Mouse (Mus musculus) kidney, adult 8-10 months (tissue): Measurements from ENCODE around the gene Crim1.

Source experiments
- DNase-seq, 2 experiments: peaks; one replicate each; pipeline ENCODE4 v3.0.0; 2022

Gene Crim1

DNA sequence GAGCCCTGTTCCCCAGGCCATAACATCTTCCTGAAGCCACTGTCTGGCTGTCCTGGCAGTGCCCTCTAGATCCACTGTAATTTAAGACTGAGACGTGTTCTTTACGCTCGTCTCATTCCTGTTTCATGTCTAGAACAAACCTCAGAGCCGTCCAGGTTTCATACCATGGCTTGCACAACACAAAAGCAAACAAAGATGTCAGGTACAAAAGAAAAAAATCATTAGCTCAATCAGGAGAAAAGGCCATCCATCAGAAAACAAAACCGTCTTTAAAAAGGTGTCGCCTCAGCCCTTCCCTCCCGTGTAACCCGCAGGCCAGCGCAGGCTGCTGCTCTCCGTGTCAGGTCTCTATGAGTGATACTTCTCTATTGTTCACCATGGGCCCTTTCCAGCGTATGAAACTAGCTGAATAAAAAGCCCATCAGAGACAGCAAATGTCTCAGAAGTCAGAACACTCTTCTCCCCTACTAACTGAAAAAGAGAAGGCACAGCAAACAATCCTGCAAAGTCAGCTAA, 179.7 kb downstream of the Crim1 start:
- no peak for DNase-seq

GRCm38 (mm10) chr17:78382321-78382720, 182.3 kb downstream of the Crim1 start:
- DNase-seq: no peak

GRCm38 (mm10) chr17:78387665-78388064, 187.6 kb downstream of the Crim1 start:
- no peak for DNase-seq

- peak; percentile 40 to 51 for DNase-seq
These were observed 188.2 kb downstream of the Crim1 start for GRCm38 (mm10) chr17:78388101-78388847.

GRCm38 (mm10) chr17:78389573-78389972, 189.5 kb downstream of the Crim1 start:
- DNase-seq: no peak

DNA sequence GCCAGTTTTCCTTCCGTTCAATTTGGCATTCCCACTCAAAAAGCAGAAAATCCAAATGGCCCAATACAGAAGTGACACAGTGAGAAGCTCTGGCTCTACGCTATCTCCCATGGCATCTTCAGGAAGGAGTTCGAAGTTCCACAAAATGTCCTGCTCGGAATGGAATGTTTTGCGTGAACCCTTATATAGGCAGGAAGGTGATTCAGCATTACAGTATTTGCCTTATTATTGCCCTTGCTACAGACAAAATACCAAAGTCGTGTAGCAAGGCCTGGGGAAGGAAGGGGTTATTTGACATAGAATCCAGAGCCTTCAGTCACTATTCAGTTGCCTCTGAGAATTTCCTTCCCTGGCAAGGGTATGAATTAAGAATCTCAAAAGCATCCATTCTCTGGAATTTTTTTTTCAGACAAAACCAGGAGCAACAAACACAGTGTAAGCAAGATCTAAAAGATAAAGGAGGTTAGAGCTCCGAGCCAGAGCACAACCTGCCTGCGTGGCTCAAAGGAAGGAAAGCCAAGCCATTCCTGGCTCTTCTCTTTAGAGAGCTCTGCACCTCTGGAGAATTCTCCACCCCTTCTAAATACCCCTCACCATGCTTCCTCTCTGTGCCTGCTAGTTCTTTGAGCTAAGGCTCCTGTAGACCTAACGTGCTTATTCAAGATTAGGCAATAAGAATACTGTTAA, 192.5 kb downstream of the Crim1 start:
- no peak for DNase-seq

- DNase-seq: peak in 1 of 2 experiments; percentile 32
These were observed 200.2 kb downstream of the Crim1 start for GRCm38 (mm10) chr17:78400130-78400840.

GRCm38 (mm10) chr17:78401311-78401710, 201.3 kb downstream of the Crim1 start:
- DNase-seq: peak; percentile 42 to 57

GRCm38 (mm10) chr17:78401713-78402112, 201.7 kb downstream of the Crim1 start:
- DNase-seq: no peak

- no peak for DNase-seq
These were observed 202.1 kb downstream of the Crim1 start for GRCm38 (mm10) chr17:78402174-78402573.

DNA sequence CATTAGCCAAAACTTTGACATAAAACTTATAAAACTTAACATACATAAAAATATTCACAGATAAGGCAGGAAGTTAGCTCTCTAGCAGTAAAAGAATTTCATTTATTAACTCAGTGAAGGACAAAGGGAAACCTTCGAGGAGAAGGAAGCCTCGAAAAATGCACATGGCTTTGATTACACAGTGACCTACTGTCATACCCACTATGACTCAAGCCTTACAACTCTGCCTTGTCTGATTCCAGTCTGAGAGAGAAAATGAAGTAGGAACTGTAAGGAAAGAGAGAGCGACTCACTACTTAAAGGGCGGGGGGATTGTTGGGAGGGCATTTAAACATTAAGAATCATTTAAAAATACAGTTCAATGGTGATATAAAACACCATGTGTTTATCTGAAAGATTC, 203.2 kb downstream of the Crim1 start:
- DNase-seq: no peak

- no peak for DNase-seq
These were observed 203.8 kb downstream of the Crim1 start for GRCm38 (mm10) chr17:78403804-78404203.

DNA sequence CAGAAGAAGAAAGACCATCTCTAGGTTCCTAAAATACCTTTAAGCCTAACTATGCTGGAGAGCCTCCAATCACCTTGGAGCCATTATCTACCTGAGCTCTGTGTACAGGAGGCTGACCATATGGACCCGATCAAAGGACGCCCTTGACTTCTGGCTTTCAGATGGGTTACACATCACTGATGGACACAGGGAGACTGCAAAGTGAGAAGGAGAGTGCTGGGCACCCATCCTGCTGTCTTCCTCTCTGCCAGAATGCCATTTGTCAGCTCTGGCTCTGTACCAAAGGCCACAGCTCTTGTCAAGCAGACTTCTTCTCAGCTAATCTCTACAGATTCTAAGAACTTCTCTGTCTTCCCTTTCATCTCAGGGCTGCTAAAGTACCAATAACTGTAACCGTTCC, 205.3 kb downstream of the Crim1 start:
- DNase-seq: no peak

- DNase-seq: no peak
These were observed 206.8 kb downstream of the Crim1 start for GRCm38 (mm10) chr17:78406854-78407253.

DNA sequence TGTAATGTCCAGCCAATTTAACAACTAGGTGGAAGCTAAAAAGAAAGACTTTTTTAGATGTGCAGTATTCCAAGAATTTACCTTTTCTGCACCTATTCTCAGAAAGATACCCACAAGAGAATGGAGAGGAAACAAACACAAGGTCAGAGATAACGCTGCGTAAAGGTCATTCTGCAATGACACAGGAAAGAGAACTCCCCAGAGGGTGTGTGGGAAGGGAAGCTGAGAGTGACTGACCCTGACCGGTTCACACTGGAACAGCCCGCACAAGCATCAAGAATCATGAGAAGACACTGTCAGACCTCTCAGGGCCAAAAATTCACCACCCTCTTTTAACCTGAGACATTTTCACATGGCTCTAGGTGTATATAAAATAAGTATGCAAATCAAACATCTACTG, 207.5 kb downstream of the Crim1 start:
- peak; percentile 44 to 56 for DNase-seq

DNA sequence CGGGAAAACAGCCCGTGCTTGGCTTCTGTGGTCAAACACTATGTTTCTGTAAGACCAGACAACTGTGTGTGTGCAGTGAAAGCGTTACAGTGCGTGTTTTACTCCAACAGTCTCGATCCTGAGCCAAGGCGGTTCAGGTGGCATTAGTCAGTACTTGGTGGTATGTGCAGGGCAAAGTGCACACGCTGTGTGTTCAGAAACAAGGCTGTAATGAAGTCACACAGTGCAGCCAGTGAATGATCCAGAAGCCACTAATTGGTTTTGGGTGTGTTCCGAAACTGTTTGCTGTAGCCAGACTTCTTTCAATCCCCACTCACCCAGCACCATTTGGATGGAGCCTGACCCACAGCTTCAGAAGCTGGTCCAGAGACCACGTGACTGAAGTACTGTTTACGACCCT, 208.3 kb downstream of the Crim1 start:
- no peak for DNase-seq

DNA sequence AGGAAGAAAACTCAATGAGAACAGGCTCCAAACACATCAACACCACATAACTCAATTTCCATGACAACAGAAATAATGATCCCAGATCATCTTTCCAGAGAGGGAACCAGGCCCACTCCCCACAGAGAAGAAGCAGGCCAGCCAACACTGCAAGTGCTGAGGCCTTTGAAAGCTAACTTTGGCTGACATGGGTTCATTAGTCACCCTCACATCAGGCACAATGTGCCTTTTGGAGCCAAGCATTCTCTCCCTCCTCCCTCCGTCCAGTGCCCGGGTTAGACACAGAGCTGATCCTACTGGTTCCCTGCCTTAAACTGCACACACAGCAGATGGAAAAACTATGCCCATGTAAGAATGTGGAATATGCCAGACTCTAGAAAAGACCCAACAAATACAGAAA, 209.9 kb downstream of the Crim1 start:
- DNase-seq: no peak

- DNase-seq: no peak
These were observed 215.2 kb downstream of the Crim1 start for GRCm38 (mm10) chr17:78415255-78415654.

DNA sequence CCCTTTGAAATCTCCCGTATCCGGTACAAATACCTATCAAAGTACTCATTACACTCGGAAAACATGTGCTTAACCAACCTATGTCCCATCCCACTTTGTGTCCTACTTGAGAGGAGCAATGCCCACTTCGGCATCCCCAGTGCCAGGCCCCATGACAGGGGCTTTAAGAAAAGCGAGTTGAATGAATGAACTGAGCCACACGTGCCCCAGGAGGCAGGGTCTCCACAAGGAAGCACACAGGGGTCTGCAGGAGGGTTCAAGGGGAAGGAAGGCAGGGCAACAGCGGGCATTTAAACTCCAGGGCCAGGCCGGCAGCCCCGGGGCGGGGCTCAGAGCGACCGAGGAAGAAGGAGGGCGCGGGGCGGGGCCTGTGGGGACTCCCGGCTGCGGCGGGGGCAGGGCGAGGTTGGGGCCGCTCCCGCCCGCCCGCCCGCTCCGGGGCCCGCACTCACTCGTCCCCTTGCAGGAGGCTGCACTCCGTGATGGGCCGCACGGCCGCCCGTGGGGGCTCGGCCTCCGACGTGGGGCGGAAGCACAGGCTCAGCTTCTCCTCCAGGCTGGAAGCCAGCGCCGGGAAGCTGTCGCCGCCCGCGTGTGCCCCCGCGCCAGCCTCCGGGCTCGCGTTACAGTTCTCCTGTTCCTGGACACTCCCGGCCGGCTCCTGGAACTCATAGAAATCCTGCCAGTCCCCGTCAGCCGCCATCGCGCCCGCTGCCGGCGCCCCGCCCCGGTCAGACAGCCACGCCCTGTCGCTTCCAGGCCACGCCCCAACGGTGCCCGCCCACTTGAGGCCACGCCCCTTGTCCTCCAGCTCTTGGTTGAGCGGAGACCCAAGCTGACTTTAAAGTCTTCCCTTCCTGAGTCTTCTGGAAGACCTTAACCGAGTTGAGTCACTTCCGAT, 217.6 kb downstream of the Crim1 start, which contains the start of gene Fez2:
Gene Fez2 (minus strand): TSS at position 772 of the 901 bp plus-strand sequence.
- DNase-seq: peak; percentile 90 to 97

DNA sequence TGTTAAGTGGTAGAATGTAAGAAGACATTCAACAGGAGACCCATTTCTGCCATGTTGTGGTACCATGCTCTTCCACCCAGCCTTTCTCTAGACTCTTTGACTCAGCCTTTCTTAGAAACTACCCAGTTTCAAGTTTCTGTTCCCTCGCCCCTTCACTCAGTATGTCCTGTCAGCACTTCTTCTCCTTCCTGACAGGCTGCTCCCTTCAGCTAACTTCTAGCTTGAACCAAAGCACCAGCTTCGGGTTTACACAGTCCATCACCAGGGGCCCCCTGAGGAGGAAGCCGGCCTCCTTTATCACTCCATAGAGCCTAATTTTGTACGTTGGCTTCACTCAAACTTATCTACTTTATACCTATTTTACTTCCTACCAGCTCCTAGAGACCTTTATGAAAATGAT, 219.2 kb downstream of the Crim1 start:
- no peak for DNase-seq

DNA sequence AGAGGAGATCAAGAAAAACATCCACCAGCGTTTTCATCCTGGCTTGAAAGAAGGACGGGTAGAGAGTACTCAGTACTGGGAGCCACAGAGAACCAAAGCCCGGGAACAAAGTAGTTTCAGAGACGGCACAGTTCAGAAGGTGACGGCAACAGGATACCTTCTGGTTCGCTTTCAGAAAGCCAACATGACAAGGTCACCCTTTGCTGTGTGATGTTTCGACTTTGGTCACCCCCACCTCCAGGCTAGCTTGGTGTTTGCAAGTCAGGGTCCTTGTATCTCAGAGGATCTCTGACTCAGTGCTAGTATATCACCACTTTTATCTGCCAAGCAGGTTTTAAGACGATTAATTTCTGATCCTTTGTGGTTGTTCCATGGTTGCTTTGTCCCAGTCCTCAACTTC, 225.0 kb downstream of the Crim1 start:
- DNase-seq: no peak
